Mouse (Mus musculus) lung, postnatal 0 days (tissue): ENCODE results near the gene Msi1.

Source experiments
- CTCF ChIP-seq: IDR thresholded peaks from 2 replicates; pipeline ENCODE4 v1.5.1; 2016; ENCODE audit warnings: antibody characterized with exemption, mild to moderate bottlenecking
- EP300 ChIP-seq: IDR thresholded peaks from 2 replicates; pipeline ENCODE4 v1.6.1; 2016; ENCODE audit warnings: antibody characterized with exemption, mild to moderate bottlenecking, control low read depth

- peak; percentile 44 for TF ChIP-seq CTCF
- no peak for TF ChIP-seq EP300
Measured at GRCm38 (mm10) chr5:115473191-115473590, 43.8 kb downstream of the Msi1 start.
